Mouse (Mus musculus): ENCODE results near the gene Gm8882. TPM values are rescaled to one million over a fixed set of nuclear protein-coding genes. Genes with fewer than 3 reads are reported as not detected.
"Not testable (repeated sequence)": the region's sequence is repeated elsewhere in the genome, so short reads cannot be mapped to it uniquely, and the experiment has no call there.

Gene Gm8882
- total RNA-seq (2021) = not detected
- long read RNA-seq, experiment 1 = 0 reads
- long read RNA-seq, experiment 2 = 0 reads

- DNase-seq; intact Hi-C loops (cut with DNase I): not testable (repeated sequence)
Observed at GRCm38 (mm10) chr6:132364034-132364433, at the start of gene Gm8882. Gm8882 (minus strand) TSS chr6:132364134.

- not testable (repeated sequence) for DNase-seq
Observed at GRCm38 (mm10) chr6:132314657-132315056, 49.3 kb downstream of the Gm8882 start, which contains the start of gene Prpmp5. Prpmp5 (minus strand) TSS chr6:132314757.

More at GRCm38 (mm10) chr6:132314657-132315056, 49.3 kb downstream of the Gm8882 start, which contains the start of gene Prpmp5:
- intact Hi-C loops (cut with DNase I) = not testable (repeated sequence)

Other genes with a start within 250 kb of the Gm8882 start
- gene Prb1, start 153.6 kb downstream of the Gm8882 start, total RNA-seq (2021) = not detected
- gene Prpmp5, start 49.4 kb downstream of the Gm8882 start, total RNA-seq (2021) = not detected
- gene Prh1, start 205.7 kb upstream of the Gm8882 start, total RNA-seq (2021) = not detected
- not detected for gene Prp2, start 231.8 kb upstream of the Gm8882 start, total RNA-seq (2021)

Measured in gastrocnemius, postnatal 36 days (tissue).